Mouse (Mus musculus): ENCODE data around the gene Ifrd2. TPM values are rescaled to one million over a fixed set of nuclear protein-coding genes. Genes with fewer than 3 reads are reported as not detected.

Ifrd2 gene
- 10 to 100 TPM; 38.0 to 41.1 TPM for total RNA-seq (2021)
- long read RNA-seq, experiment 1, transcript Ifrd2-201 (12 exons, 2,056 nt) = major isoform, 31 of 38 reads
- long read RNA-seq, experiment 1, partial matches to known transcripts = 1 of 38 reads
- long read RNA-seq, experiment 1, other reads (novel, unspliced or antisense) = 5 of 38 reads
- long read RNA-seq, experiment 2, transcript Ifrd2-201 (12 exons, 2,056 nt) = major isoform, 51 of 60 reads
- long read RNA-seq, experiment 2, partial matches to known transcripts = 2 of 60 reads
- long read RNA-seq, experiment 2, other reads (novel, unspliced or antisense) = 6 of 60 reads

DNA sequence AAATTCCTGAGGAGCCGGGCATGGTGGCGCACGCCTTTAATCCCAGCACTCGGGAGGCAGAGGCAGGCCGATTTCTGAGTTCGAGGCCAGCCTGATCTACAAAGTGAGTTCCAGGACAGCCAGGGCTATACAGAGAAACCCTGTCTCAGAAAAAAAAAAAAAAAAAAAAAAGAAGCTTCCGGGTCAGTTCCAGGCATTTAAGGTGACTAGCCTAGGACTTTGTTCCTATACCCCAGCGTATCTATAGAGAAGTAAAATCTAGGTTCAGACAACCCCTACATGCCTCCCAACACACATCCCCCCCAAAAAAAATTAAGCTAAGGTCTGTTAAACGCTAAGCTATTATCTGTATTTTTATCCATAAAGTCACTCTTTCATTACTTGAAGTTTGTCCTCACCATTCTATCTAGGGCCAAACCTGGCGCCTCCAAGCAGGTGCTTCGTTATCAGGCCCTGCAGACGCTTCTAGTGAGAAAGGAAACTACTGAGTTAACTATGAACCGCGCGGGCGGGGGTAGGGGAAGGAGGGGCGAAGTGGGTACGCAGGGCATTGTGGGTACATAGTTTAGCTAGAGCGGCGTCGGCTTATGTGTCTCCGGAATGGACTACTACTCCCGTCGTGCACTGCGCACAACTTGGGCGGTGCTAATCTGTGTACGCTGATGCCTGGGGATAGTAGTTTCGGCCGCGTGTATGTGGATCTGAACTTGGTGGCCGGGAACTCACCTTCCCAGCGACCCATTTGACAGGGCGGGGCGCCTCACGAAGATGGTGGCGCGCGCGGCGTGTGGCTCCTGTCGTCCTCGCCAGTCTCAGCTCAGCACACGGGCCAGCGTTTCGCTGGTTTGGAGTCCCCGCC, at the start of gene Ifrd2:
TSS of gene Ifrd2 (plus strand) at position 669 of the 859 bp plus-strand sequence.
- DNase-seq (ENCODE audit: low spot score in 2 of 2) = peak; percentile 86

DNA sequence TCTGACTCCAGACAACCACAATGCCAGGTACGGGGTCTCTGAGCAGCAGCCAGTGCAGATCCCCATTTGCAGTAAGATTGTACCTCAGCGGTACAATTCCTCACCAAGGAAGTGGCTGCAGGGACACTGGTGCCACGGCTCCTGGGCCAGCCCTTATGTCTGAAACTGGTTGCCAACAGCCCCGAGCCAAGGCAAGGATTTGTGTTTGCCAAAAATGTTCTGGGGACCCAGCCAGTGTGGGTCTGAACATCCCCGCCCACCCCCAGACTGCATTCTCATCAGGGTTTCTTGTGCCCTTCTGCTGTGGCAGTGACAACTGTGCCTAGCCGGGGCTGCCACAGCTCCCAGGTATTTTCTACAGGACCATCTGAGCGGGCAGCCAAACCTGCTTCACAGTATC, 49.2 kb upstream of the Ifrd2 start:
- no peak for DNase-seq (ENCODE audit: low spot score in 2 of 2)

DNA sequence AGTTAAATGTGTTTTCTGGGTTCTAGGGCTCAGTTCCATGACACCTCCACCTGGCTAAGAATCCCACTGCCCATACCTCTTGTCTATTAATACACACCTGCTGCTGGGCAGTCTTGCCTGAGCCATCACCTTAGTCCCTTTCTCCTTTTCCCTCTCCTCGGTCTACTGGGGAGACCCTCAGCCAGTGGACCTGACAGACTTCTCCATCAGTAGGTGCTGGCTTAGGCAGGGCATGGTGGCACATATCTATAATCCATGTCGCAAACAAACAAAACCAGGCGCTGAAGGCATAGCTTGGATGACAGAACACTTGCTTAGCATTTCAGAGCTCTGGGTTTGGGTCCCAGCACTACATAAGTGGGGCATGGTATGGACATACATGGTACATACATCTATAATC, 48.7 kb upstream of the Ifrd2 start:
- no peak for DNase-seq (ENCODE audit: low spot score in 2 of 2)

DNA sequence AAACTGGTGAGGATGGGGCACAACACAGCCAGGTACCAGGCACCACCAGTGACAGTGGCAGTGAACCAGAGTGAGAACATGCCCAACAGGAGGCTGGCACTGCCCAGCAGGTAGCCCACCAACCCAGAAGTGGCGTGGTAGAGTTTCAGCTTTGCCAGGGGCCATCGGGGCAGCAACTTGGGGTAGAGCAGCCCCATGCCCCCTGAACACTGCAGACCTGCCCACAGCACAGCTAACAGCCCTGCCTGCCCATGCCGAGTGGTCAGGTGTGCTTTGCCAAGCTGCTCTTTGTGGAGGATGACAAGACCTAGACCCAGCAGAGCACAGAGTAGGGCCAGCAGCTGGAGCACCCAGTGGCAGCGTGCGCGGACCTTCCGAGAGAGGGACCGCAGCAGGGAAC, 47.5 kb upstream of the Ifrd2 start:
- DNase-seq (ENCODE audit: low spot score in 2 of 2) = no peak

DNA sequence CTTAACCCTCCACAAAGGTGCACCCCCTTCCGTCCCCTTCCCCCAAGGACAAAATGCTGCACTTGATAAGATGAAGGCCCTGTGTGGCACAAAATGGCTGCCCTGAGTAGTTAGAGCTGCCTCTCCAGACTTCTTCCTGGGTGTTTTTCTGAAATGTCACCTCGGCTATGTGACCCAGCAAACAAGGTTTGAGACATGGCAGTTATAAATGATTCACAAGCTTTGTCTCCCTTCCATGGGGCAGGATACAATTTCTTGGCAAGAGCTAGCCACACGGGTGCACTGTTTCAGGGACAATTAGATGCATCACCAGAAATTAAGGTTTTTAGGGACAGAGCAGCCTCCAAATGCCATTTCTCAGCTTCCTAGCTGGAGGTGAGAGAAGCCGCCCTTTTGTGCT, 47.0 kb upstream of the Ifrd2 start:
- DNase-seq (ENCODE audit: low spot score in 2 of 2) = no peak

DNA sequence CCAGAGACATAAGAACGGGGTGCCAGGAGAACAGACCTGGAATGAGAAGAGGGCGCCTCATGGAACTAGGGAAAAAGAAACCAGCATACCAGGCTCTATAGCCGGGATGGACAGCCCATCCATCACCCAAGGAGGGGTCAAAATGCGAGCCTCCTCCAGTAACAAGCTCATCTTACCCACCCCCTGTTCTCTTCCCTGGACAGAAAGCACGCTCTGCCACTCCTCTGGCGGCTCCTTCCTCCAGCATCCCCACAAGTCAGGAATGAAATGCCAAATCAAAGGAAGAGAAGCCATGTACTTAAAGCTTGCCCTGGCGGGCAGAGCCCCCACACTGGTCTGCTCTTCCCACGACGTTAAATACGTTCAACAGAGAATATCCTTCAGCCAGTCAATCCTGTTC, 46.4 kb upstream of the Ifrd2 start:
- DNase-seq (ENCODE audit: low spot score in 2 of 2) = no peak

DNA sequence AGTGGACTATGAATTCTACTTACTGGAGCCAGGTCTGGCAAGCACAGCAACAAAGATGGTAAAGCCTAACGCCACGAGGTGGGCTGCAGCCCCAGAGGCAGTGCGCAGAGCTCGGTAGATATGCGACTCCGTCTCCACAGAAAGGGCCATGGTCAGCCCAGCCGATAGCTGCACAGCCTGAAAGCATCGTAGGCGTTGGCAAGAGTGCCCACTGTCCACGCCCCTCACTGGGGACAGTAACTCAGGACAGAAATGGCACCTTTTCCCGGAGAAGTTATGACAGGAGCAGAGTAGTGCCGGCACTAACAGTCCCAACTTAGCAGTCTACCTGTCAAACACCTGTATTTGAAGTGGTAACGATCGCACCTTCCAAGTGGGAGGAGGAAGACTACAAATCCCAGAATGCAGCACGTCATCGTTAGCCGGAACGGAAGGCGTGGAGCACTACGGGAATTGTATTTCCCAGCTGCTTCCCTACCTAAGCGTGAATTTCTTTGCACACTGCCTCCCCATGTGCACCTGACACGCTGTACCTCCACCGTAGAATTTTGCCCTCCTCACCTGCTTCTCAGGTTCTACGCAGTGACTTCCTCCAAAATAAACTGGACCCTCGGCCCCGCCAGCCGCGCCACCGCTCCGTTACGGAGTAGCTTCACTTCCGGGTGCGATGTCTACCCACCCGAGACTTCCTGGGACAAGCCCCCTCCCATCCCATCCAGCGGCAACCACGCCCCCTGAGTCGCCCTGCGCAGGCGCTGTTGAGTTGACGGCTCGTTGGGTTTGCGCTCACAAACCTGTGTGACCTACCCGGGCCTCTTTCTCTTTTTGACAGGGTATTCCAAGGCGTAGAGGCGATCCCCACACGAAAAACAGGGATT, 45.7 kb upstream of the Ifrd2 start, which contains the start of the genes Cyb561d2 and Nprl2:
TSS of gene Cyb561d2 (minus strand) at position 720 of the 878 bp plus-strand sequence.
TSS of gene Nprl2 (plus strand) at position 753 of the 878 bp plus-strand sequence.
- peak; percentile 93 for DNase-seq (ENCODE audit: low spot score in 2 of 2)

DNA sequence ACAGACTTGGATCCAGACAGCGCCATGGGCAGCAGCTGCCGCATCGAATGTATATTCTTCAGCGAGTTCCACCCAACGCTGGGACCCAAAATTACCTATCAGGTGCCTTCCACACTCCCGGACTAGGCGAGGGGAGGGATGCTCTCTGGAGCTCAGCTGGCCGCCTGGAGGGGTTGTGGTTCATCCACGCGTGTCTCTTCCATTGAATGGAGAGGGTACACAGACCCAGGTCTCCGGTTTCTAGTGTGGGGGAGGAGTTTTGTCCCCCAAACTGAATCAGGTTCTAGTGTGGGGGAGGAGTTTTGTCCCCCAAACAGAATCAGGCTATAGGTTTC, 45.1 kb upstream of the Ifrd2 start:
- DNase-seq (ENCODE audit: low spot score in 2 of 2) = no peak

DNA sequence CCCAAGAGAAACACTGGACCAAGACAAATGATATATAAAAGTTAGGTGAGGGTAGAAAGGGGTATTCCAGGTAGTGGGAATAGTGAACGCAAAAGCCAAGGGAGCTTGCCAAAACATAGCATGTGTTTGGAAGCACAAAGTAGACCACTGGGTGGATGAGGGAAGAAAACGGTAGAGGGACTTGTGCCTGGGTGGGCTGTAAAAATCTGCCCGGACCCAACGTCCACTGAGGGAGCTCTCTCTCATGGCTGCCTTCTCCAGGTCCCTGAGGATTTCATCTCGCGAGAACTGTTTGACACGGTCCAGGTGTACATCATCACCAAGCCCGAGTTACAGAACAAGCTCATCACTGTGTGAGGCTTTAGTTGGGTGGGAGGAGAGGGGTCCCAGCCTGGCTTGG, 44.7 kb upstream of the Ifrd2 start:
- no peak for DNase-seq (ENCODE audit: low spot score in 2 of 2)

DNA sequence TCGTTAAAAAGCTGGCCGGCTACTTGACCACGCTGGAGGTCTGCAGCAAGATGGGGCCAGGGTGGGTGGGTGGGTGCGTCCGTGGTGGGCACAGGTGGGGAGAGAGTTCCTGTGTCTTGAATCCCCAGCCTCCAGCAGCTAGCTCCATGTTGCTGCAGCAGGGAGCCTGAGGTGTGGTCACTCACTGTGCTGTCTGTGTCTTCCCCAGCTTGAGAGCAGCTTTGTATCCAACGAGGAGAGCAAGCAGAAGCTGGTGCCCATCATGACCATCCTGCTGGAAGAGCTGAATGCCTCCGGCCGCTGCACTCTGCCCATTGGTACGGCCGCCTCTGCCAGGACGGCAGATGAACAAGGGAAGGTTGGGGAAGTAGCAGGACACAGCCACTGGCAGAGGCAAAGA, 44.1 kb upstream of the Ifrd2 start:
- DNase-seq (ENCODE audit: low spot score in 2 of 2) = no peak

DNA sequence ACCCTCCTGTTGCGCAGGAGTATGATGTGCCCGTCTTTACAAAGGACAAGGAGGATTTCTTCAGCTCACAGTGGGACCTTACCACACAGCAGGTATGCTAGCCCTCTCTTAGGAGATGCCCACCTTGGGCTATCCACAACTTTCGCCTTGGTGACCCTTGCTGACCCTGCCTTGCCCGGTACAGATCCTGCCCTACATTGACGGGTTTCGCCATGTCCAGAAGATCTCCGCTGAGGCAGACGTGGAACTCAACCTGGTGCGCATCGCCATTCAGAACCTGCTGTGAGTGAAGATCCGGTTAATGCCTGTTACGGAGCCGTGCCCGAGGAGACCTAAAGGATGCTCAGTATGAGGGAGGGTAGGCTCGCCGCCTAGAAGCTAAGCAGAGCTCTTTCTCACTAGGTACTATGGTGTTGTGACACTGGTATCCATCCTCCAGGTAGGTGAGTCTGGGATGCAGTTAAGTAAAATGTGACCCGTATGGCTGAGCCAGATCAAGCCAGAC, 43.2 kb upstream of the Ifrd2 start:
- DNase-seq (ENCODE audit: low spot score in 2 of 2) = no peak

DNA sequence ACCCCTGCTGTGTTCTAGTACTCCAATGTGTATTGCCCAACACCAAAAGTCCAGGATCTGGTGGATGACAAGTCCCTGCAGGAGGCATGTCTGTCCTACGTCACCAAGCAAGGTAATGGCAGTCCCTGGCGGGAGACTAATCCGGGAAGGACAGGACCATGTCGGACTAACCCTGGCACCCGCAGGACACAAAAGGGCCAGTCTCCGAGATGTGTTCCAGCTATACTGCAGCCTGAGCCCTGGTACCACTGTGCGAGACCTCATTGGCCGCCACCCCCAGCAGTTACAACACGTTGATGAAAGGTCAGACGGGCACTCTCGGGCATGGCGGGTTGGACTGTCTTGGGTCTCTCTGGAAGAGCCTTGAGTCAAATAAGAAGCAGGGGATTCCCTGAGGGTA, 42.7 kb upstream of the Ifrd2 start:
- DNase-seq (ENCODE audit: low spot score in 2 of 2) = no peak

DNA sequence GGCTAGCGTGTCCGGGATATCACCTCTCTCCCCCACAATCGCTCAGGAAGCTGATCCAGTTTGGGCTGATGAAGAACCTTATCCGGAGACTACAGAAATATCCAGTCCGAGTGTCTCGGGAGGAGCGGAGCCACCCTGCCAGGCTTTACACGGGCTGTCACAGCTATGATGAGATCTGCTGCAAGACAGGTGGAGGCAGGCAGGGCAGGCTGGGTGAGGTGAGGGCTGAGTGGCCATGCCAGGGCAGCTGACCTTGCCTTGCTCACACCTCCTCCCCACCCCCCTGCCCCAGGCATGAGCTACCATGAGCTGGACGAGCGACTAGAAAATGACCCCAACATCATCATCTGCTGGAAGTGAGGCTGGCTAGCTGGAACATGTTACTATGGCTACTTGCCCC, 42.2 kb upstream of the Ifrd2 start:
- DNase-seq (ENCODE audit: low spot score in 2 of 2) = no peak

DNA sequence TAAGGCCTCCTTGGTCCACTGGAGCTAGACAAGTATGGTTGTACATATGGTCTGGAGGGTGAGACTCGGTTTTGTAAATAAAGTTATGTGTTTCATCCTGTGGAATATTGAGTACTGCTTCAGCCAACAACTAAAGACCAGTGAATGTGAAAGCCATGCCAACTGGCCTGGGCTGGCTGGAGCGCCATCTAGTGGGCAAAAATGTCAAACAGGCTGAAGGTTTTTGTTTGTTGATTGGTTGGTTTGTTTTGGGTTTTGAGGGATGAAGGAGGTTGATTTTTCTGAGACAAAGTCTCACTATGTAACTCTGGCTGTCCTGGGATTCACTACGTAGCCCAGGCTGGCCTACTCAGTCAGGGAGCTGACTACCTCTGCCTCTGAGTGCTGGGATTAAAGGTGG, 41.8 kb upstream of the Ifrd2 start:
- DNase-seq (ENCODE audit: low spot score in 2 of 2) = peak; percentile 77 to 79

DNA sequence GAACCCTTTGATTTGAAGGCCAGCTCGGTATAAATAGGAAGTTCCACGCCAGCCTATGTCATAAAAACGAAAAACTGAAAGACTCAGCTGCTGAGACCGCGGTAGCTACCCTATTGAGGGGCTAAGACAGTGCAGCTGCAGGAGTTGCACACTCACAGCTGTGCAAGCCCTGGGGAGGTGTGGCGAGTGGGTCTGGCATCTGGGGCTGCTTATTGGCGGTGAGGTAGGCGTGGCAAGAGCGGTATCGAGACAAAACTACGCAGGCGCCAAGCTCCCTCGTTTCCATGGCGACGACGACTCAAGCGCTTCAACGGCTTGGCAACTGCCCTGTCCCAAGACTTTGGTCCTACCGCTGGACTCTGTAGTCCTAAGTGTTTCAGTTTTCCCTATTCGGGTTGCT, 40.4 kb upstream of the Ifrd2 start, which contains the start of gene Zmynd10:
TSS of gene Zmynd10 (plus strand) at position 273 of the 400 bp plus-strand sequence.
- peak; percentile 78 to 84 for DNase-seq (ENCODE audit: low spot score in 2 of 2)

DNA sequence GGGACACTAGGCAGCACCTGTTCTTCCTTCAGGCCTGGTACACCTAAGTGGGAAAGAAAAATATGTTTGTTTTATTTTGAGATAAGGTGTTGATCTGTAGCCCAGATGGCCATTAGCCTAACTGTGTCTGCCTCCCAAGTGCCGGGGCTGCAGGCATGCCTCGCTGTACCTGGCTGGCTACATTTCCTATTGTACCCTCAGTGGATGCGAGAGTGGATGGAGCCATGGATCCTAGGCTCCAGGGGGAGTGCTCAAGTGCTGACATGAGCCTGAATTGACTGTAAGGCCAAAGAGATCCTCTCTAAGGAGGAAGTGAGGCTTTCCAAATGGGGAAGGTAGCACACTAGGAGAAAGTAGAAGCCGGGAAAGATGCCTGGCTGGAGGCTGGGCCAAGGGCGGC, 39.5 kb upstream of the Ifrd2 start:
- no peak for DNase-seq (ENCODE audit: low spot score in 2 of 2)

DNA sequence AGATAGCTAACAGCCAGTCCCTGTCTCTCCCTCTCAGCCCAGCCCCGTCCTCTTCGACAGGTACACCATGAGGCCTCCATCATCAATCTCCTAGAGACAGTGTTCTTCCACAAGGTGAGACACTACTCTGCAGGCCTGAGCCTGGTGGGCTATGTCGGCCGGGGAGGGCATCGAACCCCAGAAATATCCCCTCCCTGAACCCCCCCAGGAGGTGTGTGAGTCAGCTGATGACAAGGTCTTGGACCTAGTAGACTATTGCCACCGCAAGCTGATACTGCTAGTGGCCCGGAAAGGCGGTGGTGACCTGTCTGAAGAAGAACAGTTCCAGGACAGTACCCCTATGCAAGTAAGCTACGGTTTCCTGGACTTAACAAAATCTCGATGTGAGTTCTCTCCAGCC, 38.6 kb upstream of the Ifrd2 start:
- DNase-seq (ENCODE audit: low spot score in 2 of 2) = no peak

DNA sequence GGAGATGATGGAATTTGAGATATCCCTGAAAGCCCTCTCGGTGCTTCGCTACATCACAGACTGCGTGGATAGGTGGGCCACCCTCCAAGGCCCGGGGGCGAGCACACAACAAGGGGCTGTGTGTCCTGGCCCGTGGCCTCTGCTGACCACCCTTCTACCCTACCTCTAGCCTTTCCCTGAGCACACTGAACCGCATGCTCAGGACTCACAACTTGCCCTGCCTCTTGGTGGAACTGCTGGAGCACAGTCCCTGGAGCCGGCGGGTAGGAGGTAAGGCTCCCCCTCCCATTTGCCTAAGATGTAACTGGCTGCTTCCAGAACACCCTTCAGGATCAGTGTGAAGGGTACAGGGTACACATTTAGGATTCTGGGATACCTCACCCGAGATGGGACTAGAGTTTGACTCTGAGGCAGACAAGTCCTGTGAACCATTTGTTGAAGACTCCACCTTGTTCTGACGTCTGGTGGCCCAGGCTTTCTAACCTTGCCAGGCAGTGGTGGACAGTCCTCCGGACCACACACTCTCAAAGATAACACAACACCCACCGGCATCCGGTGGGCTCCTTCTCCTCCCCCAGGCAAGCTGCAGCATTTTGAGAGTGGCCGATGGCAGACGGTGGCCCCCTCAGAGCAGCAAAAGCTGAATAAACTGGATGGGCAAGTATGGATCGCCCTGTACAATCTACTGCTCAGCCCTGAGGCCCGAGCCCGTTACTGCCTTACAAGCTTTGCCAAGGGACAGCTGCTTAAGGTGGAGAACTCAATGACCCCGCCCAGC, 38.0 kb upstream of the Ifrd2 start:
- DNase-seq (ENCODE audit: low spot score in 2 of 2) = no peak

DNA sequence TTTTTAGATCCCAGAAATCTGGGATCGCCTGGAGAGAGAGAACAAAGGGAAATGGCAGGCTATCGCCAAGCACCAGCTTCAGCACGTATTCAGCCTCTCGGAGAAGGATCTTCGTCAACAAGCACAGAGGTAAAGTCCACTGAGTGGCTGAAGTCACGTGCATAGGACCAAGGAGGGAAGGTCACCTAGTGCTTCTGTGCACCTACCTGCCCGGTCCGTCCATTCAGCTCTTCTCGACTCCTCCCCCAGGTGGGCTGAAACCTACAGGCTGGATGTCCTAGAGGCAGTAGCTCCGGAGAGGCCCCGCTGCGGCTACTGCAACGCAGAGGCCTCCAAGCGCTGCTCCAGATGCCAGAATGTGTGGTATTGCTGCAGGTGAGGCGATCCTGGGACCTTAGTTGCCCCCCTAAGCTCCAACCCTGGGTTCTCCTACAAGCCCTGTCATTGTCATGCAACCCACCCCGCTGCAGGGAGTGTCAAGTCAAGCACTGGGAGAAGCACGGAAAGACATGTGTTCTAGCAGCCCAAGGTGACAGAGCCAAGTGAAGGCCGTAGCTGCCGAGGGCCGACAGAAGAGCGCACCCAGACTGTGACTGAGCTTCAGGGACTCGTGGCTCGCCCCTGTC, 36.8 kb upstream of the Ifrd2 start:
- DNase-seq (ENCODE audit: low spot score in 2 of 2) = no peak

All from adrenal gland, adult 18-20 months (tissue).